Mouse (Mus musculus) CH12.LX (cell line): ENCODE data around the gene Zscan18. TPM values are rescaled to one million over a fixed set of nuclear protein-coding genes. Genes with fewer than 3 reads are reported as not detected.

Source experiments
- DNase-seq: peaks from one replicate; pipeline ENCODE4 v3.0.0-alpha.2; 2013; ENCODE audit errors: extremely low read depth
- H3K27ac ChIP-seq: 2 replicates; pipeline ENCODE4 v1.5.1; 2012; ENCODE audit warnings: low read depth, mild to moderate bottlenecking, control low read depth, moderate library complexity; ENCODE audit not compliant: insufficient read depth
- H3K27me3 ChIP-seq: replicated peaks from 2 replicates; pipeline ENCODE3; 2012; ENCODE audit warnings: inconsistent platforms
- H3K36me3 ChIP-seq, 2 experiments: replicated peaks in 1 of 2; 2 replicates each; pipeline versions ENCODE3 to v1.6.1; 2012; ENCODE audit warnings: inconsistent platforms in 1 of 2, low read length in 1 of 2, mild to moderate bottlenecking in 1 of 2, mixed read lengths in 1 of 2, moderate library complexity in 1 of 2; ENCODE audit not compliant: control insufficient read depth in 1 of 2, insufficient read depth in 1 of 2
- H3K4me1 ChIP-seq, 2 experiments: 2 replicates each; pipeline ENCODE4 v1.6.1; 2012; ENCODE audit warnings: inconsistent platforms in 1 of 2, moderate library complexity in 1 of 2; ENCODE audit not compliant: insufficient read depth in 2 of 2, control insufficient read depth in 1 of 2
- H3K4me2 ChIP-seq: 2 replicates; pipeline ENCODE4 v1.6.1; 2012; ENCODE audit warnings: low read depth, mild to moderate bottlenecking, control low read depth; ENCODE audit not compliant: poor library complexity, insufficient read depth, severe bottlenecking
- H3K4me3 ChIP-seq, 3 experiments: fragments of 150-350 bp in 1 of 3; sonication (generic) in 1 of 3; replicated peaks in 1 of 3; 2 replicates each; pipeline versions ENCODE3 to v1.5.1; 2011 to 2012; ENCODE audit warnings: low read depth in 2 of 3, low read length in 2 of 3, mild to moderate bottlenecking in 2 of 3, moderate library complexity in 2 of 3, control low read depth in 1 of 3, improper control_type of control experiment in 1 of 3, inconsistent platforms in 1 of 3, mixed read lengths in 1 of 3; ENCODE audit not compliant: poor library complexity in 1 of 3
- H3K79me2 ChIP-seq: replicated peaks from 2 replicates; pipeline ENCODE4 v1.6.1; 2012; ENCODE audit warnings: mild to moderate bottlenecking, moderate library complexity; ENCODE audit not compliant: control insufficient read depth, poor library complexity, insufficient read depth, severe bottlenecking; ENCODE audit errors: extremely low read depth
- H3K9ac ChIP-seq: 2 replicates; pipeline ENCODE4 v1.6.1; 2012; ENCODE audit warnings: low read depth, mild to moderate bottlenecking, control low read depth, moderate library complexity; ENCODE audit not compliant: insufficient read depth
- H3K9me3 ChIP-seq: replicated peaks from 2 replicates; pipeline ENCODE3; 2012; ENCODE audit warnings: low read length, inconsistent platforms, mixed read lengths
- E2F4 ChIP-seq: IDR thresholded peaks from 2 replicates; pipeline ENCODE4 v1.6.1; 2011; ENCODE audit warnings: low read depth, low read length, improper control_type of control experiment; ENCODE audit not compliant: insufficient replicate concordance
- ETS1 ChIP-seq: conservative IDR thresholded peaks from 2 replicates; pipeline ENCODE4 v1.6.1; 2012; ENCODE audit warnings: low read depth, mild to moderate bottlenecking, inconsistent platforms, low read length, improper control_type of control experiment, moderate library complexity
- MAFK ChIP-seq: IDR thresholded peaks from 2 replicates; pipeline ENCODE4 v1.6.1; 2011; ENCODE audit warnings: low read length, improper control_type of control experiment; ENCODE audit not compliant: insufficient replicate concordance
- NELFE ChIP-seq: IDR thresholded peaks from 2 replicates; pipeline ENCODE4 v1.6.1; 2011; ENCODE audit warnings: low read depth, low read length, improper control_type of control experiment
- PAX5 ChIP-seq: IDR thresholded peaks from 2 replicates; pipeline ENCODE4 v1.6.1; 2012; ENCODE audit warnings: low read length, inconsistent platforms, mixed read lengths
- SMC3 ChIP-seq: IDR thresholded peaks from 2 replicates; pipeline ENCODE4 v1.6.1; 2011; ENCODE audit warnings: low read depth, low read length, improper control_type of control experiment
- UBTF ChIP-seq: IDR thresholded peaks from 2 replicates; pipeline ENCODE4 v1.6.1; 2012; ENCODE audit warnings: low read depth, mild to moderate bottlenecking, inconsistent platforms, low read length, improper control_type of control experiment, moderate library complexity
- dilution Hi-C: fragments of 300-500 bp; cut with MboI; formaldehyde crosslinking; loops from 2 replicates; pipeline ENCODE4 v1.14.3; 2020; ENCODE audit warnings: low sequenced_read_pairs; ENCODE audit not compliant: extremely low pct_unique_long_range_greater_than_20kb, extremely low pct_ligation_motif_present
- in situ Hi-C: fragments of 300-500 bp; cut with MboI; formaldehyde crosslinking; loops from 3 replicates; pipeline ENCODE4 v1.14.3; 2019; ENCODE audit warnings: low sequenced_read_pairs, low pct_ligation_motif_present, low pct_unique_long_range_greater_than_20kb, mixed read lengths
- polyA plus RNA-seq: library from polyadenylated mRNA; unstranded; fragments of >175 nt; gene quantifications from 2 replicates; pipeline ENCODE4 v1.2.1, GENCODE M21; 2012; ENCODE audit warnings: low read depth; ENCODE audit not compliant: insufficient read length
- total RNA-seq, 2 experiments: library from RNA; depleted of rRNA; stranded (reverse); fragments of 300-350 nt in 1 of 2; fragments of >200 nt in 1 of 2; gene quantifications; 2 replicates each; pipeline ENCODE4 v1.2.3; 2012 to 2014

Gene Zscan18
- total and polyA plus RNA-seq, 3 experiments: 0.56 to 1.6 (median 1.6) TPM

DNA sequence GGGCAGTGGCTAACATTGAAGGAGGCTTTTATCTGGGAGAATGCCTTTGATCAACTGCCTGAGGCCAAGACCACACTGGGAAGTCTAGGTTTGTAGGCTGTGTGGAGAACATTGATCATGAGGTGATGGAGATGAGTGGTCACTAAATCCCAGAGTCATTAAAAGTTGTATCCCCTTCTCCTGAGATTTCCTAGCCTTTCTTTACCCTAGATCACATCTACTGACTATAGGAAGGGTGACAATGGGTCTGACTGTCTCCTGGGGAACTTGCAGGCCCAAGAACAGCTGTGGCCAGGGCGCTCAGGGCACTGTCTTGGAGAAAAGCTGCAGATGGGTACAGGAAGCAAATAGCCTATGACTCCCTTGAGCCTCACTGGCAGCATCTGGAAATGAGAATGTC lies 68.5 kb downstream of the Zscan18 start, which contains the start of gene Vmn2r56:
Gene Vmn2r56, minus strand, starts transcription at position 101 of the 400 bp plus-strand sequence.
- Histone ChIP-seq H3K27ac (no peak within 1 kb of the TSS), H3K36me3 (no peaks in the 10 kb centered on the region), H3K9ac (no peak within 1 kb of the TSS), H3K4me2 (no peak within 1 kb of the TSS), H3K27me3 (peaks cover 54% of the 10 kb centered on the region), H3K79me2 (no peaks in the 10 kb centered on the region), H3K4me3 (no peak within 1 kb of the TSS), H3K9me3 (no peaks in the 10 kb centered on the region), H3K4me1 (no peaks in the 10 kb centered on the region)
- DNase-seq: no peak
- in situ Hi-C loops: no loop called here
- TF ChIP-seq PAX5 (no peak), E2F4 (no peak), SMC3 (no peak), ETS1 (no peak), MAFK (no peak), UBTF (no peak), NELFE (no peak)
- dilution Hi-C loops: no loop called here

Other genes with a start within 250 kb of the Zscan18 start
- gene Vmn2r53, start 194.8 kb downstream of the Zscan18 start, total RNA-seq (2012; rRNA removed): not detected in 2 replicates
- gene Vmn2r53, start 194.8 kb downstream of the Zscan18 start, total RNA-seq (2014; rRNA removed): not detected in 2 replicates
- 0.01 TPM in 2 replicates for gene Vmn2r53, start 194.8 kb downstream of the Zscan18 start, polyA plus RNA-seq
- not detected in 2 replicates for gene Vmn2r54, start 163.3 kb downstream of the Zscan18 start, total RNA-seq (2012; rRNA removed)
- not detected in 2 replicates for gene Vmn2r54, start 163.3 kb downstream of the Zscan18 start, total RNA-seq (2014; rRNA removed)
- gene Vmn2r54, start 163.3 kb downstream of the Zscan18 start, polyA plus RNA-seq: not detected in 2 replicates
- not detected in 2 replicates for gene Vmn2r55, start 118.6 kb downstream of the Zscan18 start, total RNA-seq (2012; rRNA removed)
- not detected in 2 replicates for gene Vmn2r55, start 118.6 kb downstream of the Zscan18 start, total RNA-seq (2014; rRNA removed)
- gene Vmn2r55, start 118.6 kb downstream of the Zscan18 start, polyA plus RNA-seq: not detected in 2 replicates
- not detected in 2 replicates for gene Vmn2r56, start 68.6 kb downstream of the Zscan18 start, total RNA-seq (2012; rRNA removed)
- gene Vmn2r56, start 68.6 kb downstream of the Zscan18 start, total RNA-seq (2014; rRNA removed): not detected in 2 replicates
- not detected in 2 replicates for gene Vmn2r56, start 68.6 kb downstream of the Zscan18 start, polyA plus RNA-seq
- 4.4 and 4.5 TPM in 2 replicates for gene Zfp329, start 15.2 kb upstream of the Zscan18 start, total RNA-seq (2012; rRNA removed)
- 3.9 and 7.2 TPM in 2 replicates for gene Zfp329, start 15.2 kb upstream of the Zscan18 start, total RNA-seq (2014; rRNA removed)
- 4.3 and 4.5 TPM in 2 replicates for gene Zfp329, start 15.2 kb upstream of the Zscan18 start, polyA plus RNA-seq
- 29.3 and 31.0 TPM in 2 replicates for gene Zfp110, start 31.1 kb upstream of the Zscan18 start, total RNA-seq (2012; rRNA removed)
- 26.6 and 31.5 TPM in 2 replicates for gene Zfp110, start 31.1 kb upstream of the Zscan18 start, total RNA-seq (2014; rRNA removed)
- 14.8 and 16.2 TPM in 2 replicates for gene Zfp110, start 31.1 kb upstream of the Zscan18 start, polyA plus RNA-seq
- gene Zfp128, start 77.5 kb upstream of the Zscan18 start, total RNA-seq (2012; rRNA removed): 1.2 and 1.4 TPM in 2 replicates
- gene Zfp128, start 77.5 kb upstream of the Zscan18 start, total RNA-seq (2014; rRNA removed): 0.96 and 1.2 TPM in 2 replicates
- gene Zfp128, start 77.5 kb upstream of the Zscan18 start, polyA plus RNA-seq: 0.61 and 0.78 TPM in 2 replicates
- 3.2 and 4.2 TPM in 2 replicates for gene Zscan22, start 94.2 kb upstream of the Zscan18 start, total RNA-seq (2012; rRNA removed)
- gene Zscan22, start 94.2 kb upstream of the Zscan18 start, total RNA-seq (2014; rRNA removed): 2.8 and 3.3 TPM in 2 replicates
- 7.6 and 8.9 TPM in 2 replicates for gene Zscan22, start 94.2 kb upstream of the Zscan18 start, polyA plus RNA-seq
- 3,671 and 4,026 TPM in 2 replicates for gene Rps5, start 118.7 kb upstream of the Zscan18 start, total RNA-seq (2012; rRNA removed)
- gene Rps5, start 118.7 kb upstream of the Zscan18 start, total RNA-seq (2014; rRNA removed): 3,631 and 4,293 TPM in 2 replicates
- 2,088 and 2,166 TPM in 2 replicates for gene Rps5, start 118.7 kb upstream of the Zscan18 start, polyA plus RNA-seq
- 1.1 and 1.3 TPM in 2 replicates for gene Rnf225, start 123.8 kb upstream of the Zscan18 start, total RNA-seq (2012; rRNA removed)
- 0.89 and 0.90 TPM in 2 replicates for gene Rnf225, start 123.8 kb upstream of the Zscan18 start, total RNA-seq (2014; rRNA removed)
- 3.4 and 4.0 TPM in 2 replicates for gene Rnf225, start 123.8 kb upstream of the Zscan18 start, polyA plus RNA-seq
- 6.4 and 8.7 TPM in 2 replicates for gene Zfp324, start 162.2 kb upstream of the Zscan18 start, total RNA-seq (2012; rRNA removed)
- 6.3 and 7.3 TPM in 2 replicates for gene Zfp324, start 162.2 kb upstream of the Zscan18 start, total RNA-seq (2014; rRNA removed)
- 3.8 and 4.2 TPM in 2 replicates for gene Zfp324, start 162.2 kb upstream of the Zscan18 start, polyA plus RNA-seq
- gene Zfp446, start 174.2 kb upstream of the Zscan18 start, total RNA-seq (2012; rRNA removed): 7.5 and 7.8 TPM in 2 replicates
- 11.9 and 12.8 TPM in 2 replicates for gene Zfp446, start 174.2 kb upstream of the Zscan18 start, total RNA-seq (2014; rRNA removed)
- gene Zfp446, start 174.2 kb upstream of the Zscan18 start, polyA plus RNA-seq: 12.5 and 12.9 TPM in 2 replicates
- gene Slc27a5, start 194.6 kb upstream of the Zscan18 start, total RNA-seq (2012; rRNA removed): 0.04 TPM in 1 of 2 replicates, not detected in the other
- gene Slc27a5, start 194.6 kb upstream of the Zscan18 start, total RNA-seq (2014; rRNA removed): not detected in 2 replicates
- gene Slc27a5, start 194.6 kb upstream of the Zscan18 start, polyA plus RNA-seq: not detected in 2 replicates
- gene Trim28, start 195.5 kb upstream of the Zscan18 start, total RNA-seq (2012; rRNA removed): 500 and 583 TPM in 2 replicates
- 495 and 516 TPM in 2 replicates for gene Trim28, start 195.5 kb upstream of the Zscan18 start, total RNA-seq (2014; rRNA removed)
- 728 and 891 TPM in 2 replicates for gene Trim28, start 195.5 kb upstream of the Zscan18 start, polyA plus RNA-seq
- 9.5 and 12.1 TPM in 2 replicates for gene Zbtb45, start 206.4 kb upstream of the Zscan18 start, total RNA-seq (2012; rRNA removed)
- 6.7 and 6.8 TPM in 2 replicates for gene Zbtb45, start 206.4 kb upstream of the Zscan18 start, total RNA-seq (2014; rRNA removed)
- 16.7 and 17.1 TPM in 2 replicates for gene Zbtb45, start 206.4 kb upstream of the Zscan18 start, polyA plus RNA-seq
- gene Chmp2a, start 231.2 kb upstream of the Zscan18 start, total RNA-seq (2012; rRNA removed): 110 and 115 TPM in 2 replicates
- 131 and 141 TPM in 2 replicates for gene Chmp2a, start 231.2 kb upstream of the Zscan18 start, total RNA-seq (2014; rRNA removed)
- 134 and 148 TPM in 2 replicates for gene Chmp2a, start 231.2 kb upstream of the Zscan18 start, polyA plus RNA-seq
- gene Ube2m, start 234.6 kb upstream of the Zscan18 start, total RNA-seq (2012; rRNA removed): 134 and 156 TPM in 2 replicates
- 227 and 244 TPM in 2 replicates for gene Ube2m, start 234.6 kb upstream of the Zscan18 start, total RNA-seq (2014; rRNA removed)
- 215 and 272 TPM in 2 replicates for gene Ube2m, start 234.6 kb upstream of the Zscan18 start, polyA plus RNA-seq